Mouse (Mus musculus) kidney, adult 2 months (tissue): ENCODE data around the gene Tnrc6b.

Experiments used
- CTCF ChIP-seq: fragments of 200-500 bp; conservative IDR thresholded peaks from 2 replicates; pipeline ENCODE4 v1.5.1; 2011; ENCODE audit warnings: low read depth, mild to moderate bottlenecking, control low read depth, low read length, moderate library complexity, mixed read lengths; ENCODE audit not compliant: insufficient read depth, insufficient read length
- POLR2A ChIP-seq: fragments of 200-500 bp; IDR thresholded peaks from one replicate; pipeline ENCODE4 v1.6.1; 2011; ENCODE audit warnings: low read depth, low read length, control low read depth

GRCm38 (mm10) chr15:80988331-80988730, 277.2 kb downstream of the Tnrc6b start:
- TF ChIP-seq CTCF (no peak), POLR2A (no peak)
